Mouse (Mus musculus) spleen, adult 2 months (tissue): Measurements from ENCODE around the gene Wfdc17. TPM values are rescaled to one million over a fixed set of nuclear protein-coding genes. Genes with fewer than 3 reads are reported as not detected.

ENCODE experiments used
- DNase-seq, 2 experiments: peaks; one replicate each; pipeline versions ENCODE4 v3.0.0 to v3.0.0-alpha.2; 2012 to 2021; ENCODE audit warnings: low spot score in 2 of 2, low read depth in 1 of 2
- H3K27ac ChIP-seq: fragments of 200-500 bp; 2 replicates; pipeline ENCODE4 v1.5.1; 2012; ENCODE audit warnings: low read length, inconsistent platforms; ENCODE audit not compliant: insufficient read depth
- H3K27me3 ChIP-seq: fragments of 200-500 bp; 2 replicates; pipeline ENCODE4 v1.6.1; 2012; ENCODE audit warnings: mild to moderate bottlenecking, moderate library complexity, low read length, inconsistent platforms; ENCODE audit not compliant: control insufficient read depth, insufficient read depth
- H3K36me3 ChIP-seq: fragments of 200-500 bp; 2 replicates; pipeline ENCODE4 v1.6.1; 2012; ENCODE audit warnings: mild to moderate bottlenecking, low read length, inconsistent platforms; ENCODE audit not compliant: control insufficient read depth, insufficient read depth
- H3K4me1 ChIP-seq: fragments of 200-500 bp; 2 replicates; pipeline ENCODE4 v1.6.1; 2011; ENCODE audit warnings: inconsistent platforms; ENCODE audit not compliant: control insufficient read depth, insufficient read depth, insufficient read length
- H3K4me3 ChIP-seq: fragments of 200-500 bp; 2 replicates; pipeline ENCODE4 v1.5.1; 2011; ENCODE audit warnings: mild to moderate bottlenecking, inconsistent platforms; ENCODE audit not compliant: insufficient read depth, insufficient read length; ENCODE audit errors: extremely low read depth
- CTCF ChIP-seq: fragments of 200-500 bp; IDR thresholded peaks from 2 replicates; pipeline ENCODE4 v1.5.1; 2011; ENCODE audit warnings: mild to moderate bottlenecking, inconsistent platforms; ENCODE audit not compliant: insufficient read depth, insufficient read length, insufficient replicate concordance; ENCODE audit errors: extremely low read depth
- POLR2A ChIP-seq: fragments of 200-500 bp; IDR thresholded peaks from 2 replicates; pipeline ENCODE4 v1.6.1; 2011; ENCODE audit warnings: low read depth, low read length, inconsistent platforms
- WGBS: fragments of 180-500 bp; shearing (Covaris S2); methylation state at CpG from one replicate; pipeline ENCODE4 v1.1.7; 2018; 5-methylcytosine and 5-hydroxymethylcytosine counted together
- polyA plus RNA-seq: library from polyadenylated mRNA; depleted of rRNA; stranded (reverse); fragments of >200 nt; gene quantifications from 2 replicates; pipeline ENCODE4 v1.2.3, GENCODE M21; 2012

Gene Wfdc17
- polyA plus RNA-seq, 1 experiment: 4.8 TPM

DNA sequence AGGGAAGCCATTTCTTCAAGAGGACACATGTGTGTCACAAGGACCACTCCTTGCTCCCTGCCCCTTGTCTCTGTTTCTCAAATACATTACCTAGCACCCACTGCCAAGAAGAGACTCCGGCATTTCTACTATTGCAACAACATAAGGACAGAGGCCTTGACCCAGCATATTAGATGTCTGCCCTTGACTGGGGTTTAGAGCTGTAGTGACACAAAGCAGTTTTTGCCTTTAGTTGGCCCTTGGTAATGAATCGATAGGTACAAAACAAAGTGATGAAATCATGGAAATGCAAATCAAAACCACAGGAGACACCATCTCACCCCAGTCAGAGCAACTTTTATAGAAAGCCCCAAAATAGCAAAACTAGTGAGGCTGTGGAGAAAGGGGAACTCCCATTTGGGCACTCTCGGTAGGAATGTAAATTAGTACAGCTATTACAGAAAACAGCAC lies 33.3 kb downstream of the Wfdc17 start:
- Histone ChIP-seq H3K36me3 (no peaks in the 10 kb centered on the region), H3K4me3 (no peak overlapping the region), H3K27me3 (no peaks in the 10 kb centered on the region), H3K27ac (peak overlapping the region; percentile 81), H3K4me1 (peaks cover 25% of the 10 kb centered on the region)
- 21% methylated on average over 3 of the region's 3 CpGs for WGBS
- peak; percentile 46 to 86 for DNase-seq
- TF ChIP-seq CTCF (no peak), POLR2A (no peak)

GRCm38 (mm10) chr11:83739241-83739640 lies 35.5 kb downstream of the Wfdc17 start:
- Histone ChIP-seq H3K36me3 (no peaks in the 10 kb centered on the region), H3K27ac (no peak overlapping the region), H3K4me1 (peaks cover 40% of the 10 kb centered on the region), H3K27me3 (no peaks in the 10 kb centered on the region), H3K4me3 (no peak overlapping the region)
- TF ChIP-seq CTCF (peak; percentile 70; the same call in 1 of the 2 replicates), POLR2A (no peak)
- peak; percentile 57 to 81 for DNase-seq
- 29% methylated on average over 5 of the region's 5 CpGs for WGBS

DNA sequence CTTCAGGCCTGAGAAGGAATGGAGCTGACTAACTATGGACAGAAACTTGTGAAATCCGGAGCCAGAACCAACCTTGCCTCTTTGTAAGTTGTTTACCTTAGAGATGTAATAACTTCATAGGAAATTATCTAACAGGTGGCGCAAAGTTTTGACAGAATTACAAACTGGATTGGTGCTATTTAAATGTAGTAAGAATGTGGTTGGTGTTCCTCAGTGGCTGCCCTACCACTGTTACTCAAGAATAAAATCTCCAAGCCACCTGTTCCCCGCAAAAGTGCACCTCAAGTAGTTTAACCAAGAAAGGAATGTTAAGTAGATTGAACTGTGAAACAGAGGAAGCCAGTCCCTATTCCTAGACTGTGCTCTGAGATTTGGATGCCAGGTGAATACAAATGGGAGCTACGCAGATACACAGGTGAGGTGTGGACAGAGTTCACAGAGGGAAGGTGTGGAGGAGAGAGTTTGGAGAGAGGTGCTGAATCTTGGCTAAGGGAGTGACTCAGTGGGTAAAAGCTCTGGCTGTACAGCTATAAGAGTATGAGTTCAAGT lies 36.7 kb downstream of the Wfdc17 start:
- H3K4me3 ChIP-seq: no peak overlapping the region
- 85% methylated on average over 4 of the region's 4 CpGs for WGBS
- no peaks in the 10 kb centered on the region for H3K27me3 ChIP-seq
- DNase-seq: no peak
- TF ChIP-seq CTCF: no peak
- TF ChIP-seq POLR2A: no peak
- H3K27ac ChIP-seq: no peak overlapping the region
- no peaks in the 10 kb centered on the region for H3K36me3 ChIP-seq
- H3K4me1 ChIP-seq: peaks cover 47% of the 10 kb centered on the region

DNA sequence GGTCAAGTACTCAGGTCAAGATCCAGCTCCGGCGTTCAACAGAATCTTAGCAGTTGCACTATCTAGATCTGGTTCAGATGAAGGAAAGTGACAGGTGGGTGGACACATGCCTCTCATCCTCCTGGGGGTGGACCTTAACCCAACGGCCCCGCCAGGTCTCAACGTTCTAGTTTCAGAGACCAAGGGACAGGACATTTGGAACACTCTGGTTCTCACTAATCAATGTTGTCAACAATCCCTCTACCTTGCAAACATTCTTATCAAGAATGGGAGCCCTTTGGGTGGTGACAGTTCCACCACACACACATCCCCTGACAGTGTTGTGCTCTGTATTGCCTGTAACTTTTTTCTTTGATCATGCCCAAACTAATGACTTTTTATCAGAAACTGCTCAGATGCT lies 38.0 kb downstream of the Wfdc17 start:
- TF ChIP-seq CTCF (no peak), POLR2A (no peak)
- peaks cover 49% of the 10 kb centered on the region for H3K4me1 ChIP-seq
- no peaks in the 10 kb centered on the region for H3K27me3 ChIP-seq
- 81% methylated on average over 5 of the region's 5 CpGs for WGBS
- H3K36me3 ChIP-seq: no peaks in the 10 kb centered on the region
- no peak overlapping the region for H3K4me3 ChIP-seq
- no peak for DNase-seq
- H3K27ac ChIP-seq: no peak overlapping the region; the same call in 1 of the 2 replicates

DNA sequence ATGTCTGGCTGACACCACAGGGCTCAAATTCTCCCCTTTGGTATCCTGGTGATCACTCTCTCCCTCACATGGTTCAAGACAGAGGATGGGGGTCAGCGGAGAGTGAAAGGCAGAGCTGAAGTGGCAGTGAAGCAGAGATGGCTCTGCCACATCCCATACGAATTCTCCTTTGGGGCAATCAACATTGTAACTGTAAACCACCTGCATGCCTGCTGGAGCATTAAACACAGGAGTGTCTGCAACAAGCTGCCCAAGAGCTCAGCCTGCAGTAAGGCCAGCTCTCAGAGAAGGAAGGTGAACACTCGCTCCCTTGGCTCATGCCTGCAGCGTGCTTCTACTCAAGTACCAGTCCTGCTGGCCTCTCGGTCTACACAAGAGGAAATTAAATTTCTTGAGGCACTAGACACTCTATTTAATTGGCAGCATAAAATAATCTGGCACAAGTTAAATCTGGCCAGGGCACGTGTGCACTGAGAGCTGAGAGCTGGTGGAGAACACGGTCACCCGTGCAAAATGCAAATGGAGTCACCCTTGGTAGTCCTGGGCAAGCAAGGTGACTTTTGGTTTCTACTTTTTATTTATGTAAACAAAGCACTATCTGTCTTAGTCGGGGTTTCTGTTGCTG lies 39.1 kb downstream of the Wfdc17 start:
- Histone ChIP-seq H3K36me3 (no peaks in the 10 kb centered on the region), H3K4me1 (peaks cover 49% of the 10 kb centered on the region), H3K27me3 (no peaks in the 10 kb centered on the region), H3K27ac (peak overlapping the region; percentile 81), H3K4me3 (no peak overlapping the region)
- WGBS: 36% methylated on average over 9 of the region's 9 CpGs
- no peak for TF ChIP-seq CTCF
- TF ChIP-seq POLR2A: no peak
- peak in 1 of 2 experiments; percentile 38 for DNase-seq

DNA sequence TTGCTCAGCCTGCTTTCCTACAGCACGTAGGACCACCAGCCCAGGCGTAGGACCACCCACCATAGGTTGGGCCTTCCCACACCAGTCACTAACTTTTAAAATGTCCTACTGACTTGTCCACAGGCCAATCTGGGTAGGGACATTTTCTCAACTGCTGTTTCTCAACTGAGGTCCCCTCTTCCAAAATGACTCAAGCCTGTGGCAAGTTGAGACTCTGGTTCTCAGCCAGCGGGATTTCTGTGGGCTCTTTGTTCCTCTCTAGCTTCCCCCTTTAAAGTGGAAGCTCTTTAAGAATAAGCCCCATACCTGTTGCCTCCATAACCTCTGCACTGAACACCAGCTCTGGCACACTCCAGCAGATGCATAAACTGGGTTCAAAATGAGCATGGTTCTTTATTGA lies 39.7 kb downstream of the Wfdc17 start:
- DNase-seq: no peak
- Histone ChIP-seq H3K4me3 (no peak overlapping the region), H3K27ac (peak overlapping the region; percentile 81), H3K4me1 (peaks cover 45% of the 10 kb centered on the region), H3K36me3 (no peaks in the 10 kb centered on the region), H3K27me3 (no peaks in the 10 kb centered on the region)
- 76% methylated on average over 3 of the region's 3 CpGs for WGBS
- TF ChIP-seq CTCF: no peak
- no peak for TF ChIP-seq POLR2A

- no peak for TF ChIP-seq POLR2A
- no peak for TF ChIP-seq CTCF
- peaks cover 41% of the 10 kb centered on the region for H3K4me1 ChIP-seq
- H3K4me3 ChIP-seq: no peak overlapping the region
- H3K36me3 ChIP-seq: no peaks in the 10 kb centered on the region
- WGBS: 17% methylated on average over 4 of the region's 4 CpGs
- H3K27ac ChIP-seq: peak overlapping the region; percentile 80
- H3K27me3 ChIP-seq: no peaks in the 10 kb centered on the region
- DNase-seq: peak; percentile 73 to 82
Measured at GRCm38 (mm10) chr11:83746152-83746551, 42.4 kb downstream of the Wfdc17 start.
